Mouse (Mus musculus) spleen, adult 2 months (tissue): ENCODE results near the gene Rragd. TPM values are rescaled to one million over a fixed set of nuclear protein-coding genes. Genes with fewer than 3 reads are reported as not detected.

ENCODE experiments used
- DNase-seq, 2 experiments: peaks; one replicate each; pipeline versions ENCODE4 v3.0.0 to v3.0.0-alpha.2; 2012 to 2021; ENCODE audit warnings: low spot score in 2 of 2, low read depth in 1 of 2
- H3K27ac ChIP-seq: fragments of 200-500 bp; 2 replicates; pipeline ENCODE4 v1.5.1; 2012; ENCODE audit warnings: low read length, inconsistent platforms; ENCODE audit not compliant: insufficient read depth
- H3K27me3 ChIP-seq: fragments of 200-500 bp; 2 replicates; pipeline ENCODE4 v1.6.1; 2012; ENCODE audit warnings: mild to moderate bottlenecking, moderate library complexity, low read length, inconsistent platforms; ENCODE audit not compliant: control insufficient read depth, insufficient read depth
- H3K36me3 ChIP-seq: fragments of 200-500 bp; 2 replicates; pipeline ENCODE4 v1.6.1; 2012; ENCODE audit warnings: mild to moderate bottlenecking, low read length, inconsistent platforms; ENCODE audit not compliant: control insufficient read depth, insufficient read depth
- H3K4me1 ChIP-seq: fragments of 200-500 bp; 2 replicates; pipeline ENCODE4 v1.6.1; 2011; ENCODE audit warnings: inconsistent platforms; ENCODE audit not compliant: control insufficient read depth, insufficient read depth, insufficient read length
- H3K4me3 ChIP-seq: fragments of 200-500 bp; 2 replicates; pipeline ENCODE4 v1.5.1; 2011; ENCODE audit warnings: mild to moderate bottlenecking, inconsistent platforms; ENCODE audit not compliant: insufficient read depth, insufficient read length; ENCODE audit errors: extremely low read depth
- CTCF ChIP-seq: fragments of 200-500 bp; IDR thresholded peaks from 2 replicates; pipeline ENCODE4 v1.5.1; 2011; ENCODE audit warnings: mild to moderate bottlenecking, inconsistent platforms; ENCODE audit not compliant: insufficient read depth, insufficient read length, insufficient replicate concordance; ENCODE audit errors: extremely low read depth
- POLR2A ChIP-seq: fragments of 200-500 bp; IDR thresholded peaks from 2 replicates; pipeline ENCODE4 v1.6.1; 2011; ENCODE audit warnings: low read depth, low read length, inconsistent platforms
- WGBS: fragments of 180-500 bp; shearing (Covaris S2); methylation state at CpG from one replicate; pipeline ENCODE4 v1.1.7; 2018; 5-methylcytosine and 5-hydroxymethylcytosine counted together
- polyA plus RNA-seq: library from polyadenylated mRNA; depleted of rRNA; stranded (reverse); fragments of >200 nt; gene quantifications from 2 replicates; pipeline ENCODE4 v1.2.3, GENCODE M21; 2012

Gene Rragd
- polyA plus RNA-seq, 1 experiment = 1.3 TPM

DNA sequence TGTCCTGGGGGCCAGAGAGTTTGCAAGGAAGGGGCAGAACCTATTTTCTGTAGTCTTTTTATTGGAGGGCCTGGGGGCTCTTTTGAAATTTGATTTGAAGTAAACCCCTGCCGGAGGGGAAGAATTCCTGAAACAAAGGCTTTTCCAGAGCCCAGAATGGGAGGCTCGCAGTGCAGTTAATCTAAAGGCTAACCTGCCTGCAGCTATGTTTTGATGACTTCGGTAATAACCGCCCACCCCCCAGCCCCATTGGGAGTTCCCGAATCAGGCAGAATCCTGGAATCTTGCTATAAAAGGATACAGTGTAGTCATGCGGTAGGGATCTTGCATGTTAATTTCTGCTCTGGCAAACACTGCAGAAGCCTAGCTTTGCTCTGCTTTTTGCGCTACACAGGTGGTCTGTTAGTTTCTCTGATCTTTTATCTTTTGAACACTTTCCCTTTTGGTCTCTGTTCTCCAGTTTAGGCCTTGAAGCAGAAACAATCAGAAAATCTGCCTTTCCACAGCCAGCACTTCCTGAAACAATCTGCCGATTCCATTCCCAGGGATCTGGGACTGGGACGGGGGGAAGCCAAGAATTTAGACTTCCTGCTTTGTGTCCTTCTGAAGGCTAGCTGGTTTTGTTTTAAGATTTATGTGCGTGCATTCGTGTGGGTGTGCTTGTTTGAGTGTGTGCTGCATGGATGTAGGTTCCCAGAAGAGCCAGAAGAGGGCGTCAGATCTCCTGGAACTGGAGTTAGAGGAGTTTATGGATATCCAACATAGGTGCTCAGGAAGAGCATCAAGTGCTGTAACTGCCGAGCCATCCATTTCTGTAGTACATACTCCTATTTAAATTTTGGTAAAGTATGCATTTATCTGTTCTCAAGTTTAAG, 2.2 kb downstream of the Rragd start:
- DNase-seq = no peak
- Histone ChIP-seq H3K27me3 (peaks cover 7% of the 10 kb centered on the region; the same call in 1 of the 2 replicates), H3K27ac (no peak overlapping the region), H3K4me1 (peaks cover 11% of the 10 kb centered on the region), H3K36me3 (no peaks in the 10 kb centered on the region), H3K4me3 (no peak overlapping the region)
- TF ChIP-seq POLR2A = no peak
- WGBS = 57% methylated on average over 13 of the region's 13 CpGs

DNA sequence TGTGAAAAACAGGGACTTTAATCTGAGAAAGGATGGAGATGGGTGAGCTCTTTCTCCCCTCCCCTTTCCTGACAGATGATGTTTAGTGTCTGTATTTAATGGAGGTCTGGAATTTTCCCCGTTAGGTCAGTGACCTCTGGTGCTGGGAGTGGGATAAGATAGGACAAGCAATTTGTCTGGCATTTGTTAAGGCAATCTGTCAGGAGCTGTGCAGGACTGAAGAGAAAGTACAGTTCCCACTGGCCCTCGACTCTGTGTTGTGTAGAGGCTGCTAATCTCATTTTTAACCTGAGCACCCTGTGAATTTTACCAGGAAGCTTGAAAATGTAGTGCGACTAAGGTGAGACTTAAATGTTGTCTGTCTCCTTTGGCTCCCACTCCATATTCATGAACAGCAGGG, 2.8 kb downstream of the Rragd start:
- Histone ChIP-seq H3K27ac (no peak overlapping the region), H3K4me3 (no peak overlapping the region), H3K36me3 (no peaks in the 10 kb centered on the region), H3K4me1 (peaks cover 11% of the 10 kb centered on the region), H3K27me3 (peaks cover 7% of the 10 kb centered on the region; the same call in 1 of the 2 replicates)
- WGBS = 68% methylated on average over 3 of the region's 3 CpGs
- DNase-seq = no peak
- TF ChIP-seq CTCF (no peak), POLR2A (no peak)

DNA sequence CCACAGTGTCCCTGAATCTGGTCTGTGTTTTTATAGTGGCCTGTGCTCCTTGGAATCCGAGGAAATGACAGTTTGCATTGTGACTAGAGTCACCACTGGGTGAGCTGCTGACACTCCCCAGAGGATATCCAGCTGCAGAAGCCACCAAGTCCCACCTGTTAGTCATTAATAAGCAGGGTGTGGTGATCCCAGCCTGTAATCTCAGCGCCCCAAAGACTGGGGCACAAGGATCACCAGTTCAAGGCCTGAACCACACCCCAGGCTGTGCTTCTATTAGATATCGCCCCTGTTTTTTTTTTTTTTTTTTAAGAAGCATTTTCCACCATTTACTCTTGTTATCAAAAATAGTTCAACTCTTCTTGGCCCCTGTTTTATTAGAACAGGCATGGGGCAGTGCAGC, 4.2 kb downstream of the Rragd start:
- 51% methylated on average over 3 of the region's 3 CpGs for WGBS
- peaks cover 11% of the 10 kb centered on the region for H3K4me1 ChIP-seq
- peak overlapping the region; percentile 3; the same call in 1 of the 2 replicates for H3K27ac ChIP-seq
- peaks cover 7% of the 10 kb centered on the region; the same call in 1 of the 2 replicates for H3K27me3 ChIP-seq
- TF ChIP-seq POLR2A (no peak), CTCF (no peak)
- no peak overlapping the region for H3K4me3 ChIP-seq
- no peak for DNase-seq
- H3K36me3 ChIP-seq = no peaks in the 10 kb centered on the region

DNA sequence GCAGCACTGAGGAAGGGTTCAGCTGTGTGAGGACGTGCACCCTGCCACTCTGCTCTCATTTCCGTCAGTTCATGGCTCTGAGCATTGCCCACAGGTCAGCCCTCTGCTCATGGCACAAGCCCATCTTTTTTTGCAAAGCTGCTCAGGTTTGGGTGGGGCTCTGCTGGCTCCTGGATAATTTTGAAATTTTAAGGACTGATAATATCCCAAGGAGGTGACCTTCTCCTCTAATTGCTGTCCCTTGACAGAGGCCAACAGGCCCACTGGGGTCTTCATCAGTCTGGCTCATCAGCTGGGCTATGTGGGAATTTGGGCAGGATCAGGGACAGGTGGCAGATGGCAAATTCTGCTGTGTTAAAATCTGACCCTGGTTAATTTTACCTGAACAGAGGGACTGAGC, 6.5 kb downstream of the Rragd start:
- no peak overlapping the region for H3K4me3 ChIP-seq
- WGBS = 93% methylated on average over 2 of the region's 2 CpGs

DNA sequence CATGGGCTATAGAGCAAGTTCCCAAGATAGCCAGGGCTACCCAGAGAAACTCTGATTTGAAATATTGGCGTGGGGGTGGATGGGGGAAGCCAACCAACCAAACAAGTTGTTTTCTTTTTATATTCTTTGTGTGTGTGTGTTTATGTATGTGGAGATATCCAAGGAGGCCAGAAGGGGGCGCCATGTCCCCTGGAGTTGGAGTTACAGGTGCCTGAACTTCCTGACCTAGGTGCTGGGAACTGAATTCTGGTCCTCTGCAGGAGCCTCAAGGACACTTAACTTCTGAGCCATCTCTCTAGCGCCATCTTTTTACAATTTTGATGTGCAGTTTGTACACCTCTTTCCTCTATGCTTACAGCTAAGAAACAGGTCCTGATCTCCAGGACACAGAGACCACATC, 11.3 kb downstream of the Rragd start:
- Histone ChIP-seq H3K36me3 (no peaks in the 10 kb centered on the region), H3K27me3 (no peaks in the 10 kb centered on the region), H3K4me3 (no peak overlapping the region), H3K4me1 (no peaks in the 10 kb centered on the region), H3K27ac (no peak overlapping the region)
- DNase-seq = no peak
- no peak for TF ChIP-seq CTCF
- no peak for TF ChIP-seq POLR2A
- 76% methylated on average over 3 of the region's 3 CpGs for WGBS

More for the DNA sequence above, 6.5 kb downstream of the Rragd start:
- Histone ChIP-seq H3K4me1 (peaks cover 3% of the 10 kb centered on the region; the same call in 1 of the 2 replicates), H3K36me3 (no peaks in the 10 kb centered on the region), H3K27me3 (no peaks in the 10 kb centered on the region), H3K27ac (no peak overlapping the region)
- no peak for TF ChIP-seq CTCF
- TF ChIP-seq POLR2A = no peak
- DNase-seq = no peak

DNA sequence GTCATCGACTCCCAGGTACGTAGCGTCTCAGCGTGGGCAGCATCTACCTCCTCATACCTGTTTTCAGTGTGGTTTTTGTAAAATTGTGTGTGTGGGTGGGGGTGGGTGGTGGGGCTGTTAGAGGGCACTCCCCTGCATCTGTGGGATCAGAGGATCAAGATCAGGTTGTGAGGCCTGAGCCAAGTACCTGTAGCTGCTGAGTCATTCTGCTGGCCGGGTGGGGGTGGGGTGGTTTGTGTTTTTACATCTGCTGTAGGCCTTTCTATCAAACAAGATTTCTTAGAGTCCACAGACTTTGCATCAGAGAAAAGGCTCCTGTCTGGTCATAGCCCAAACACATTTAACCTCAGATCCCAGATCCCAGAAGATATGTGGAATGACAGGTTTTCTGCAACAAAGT, 13.2 kb downstream of the Rragd start:
- H3K27me3 ChIP-seq = no peaks in the 10 kb centered on the region
- no peak overlapping the region for H3K4me3 ChIP-seq
- DNase-seq = no peak
- 93% methylated on average over 5 of the region's 5 CpGs for WGBS
- no peaks in the 10 kb centered on the region for H3K4me1 ChIP-seq
- H3K36me3 ChIP-seq = no peaks in the 10 kb centered on the region
- no peak overlapping the region for H3K27ac ChIP-seq
- no peak for TF ChIP-seq CTCF
- TF ChIP-seq POLR2A = no peak

DNA sequence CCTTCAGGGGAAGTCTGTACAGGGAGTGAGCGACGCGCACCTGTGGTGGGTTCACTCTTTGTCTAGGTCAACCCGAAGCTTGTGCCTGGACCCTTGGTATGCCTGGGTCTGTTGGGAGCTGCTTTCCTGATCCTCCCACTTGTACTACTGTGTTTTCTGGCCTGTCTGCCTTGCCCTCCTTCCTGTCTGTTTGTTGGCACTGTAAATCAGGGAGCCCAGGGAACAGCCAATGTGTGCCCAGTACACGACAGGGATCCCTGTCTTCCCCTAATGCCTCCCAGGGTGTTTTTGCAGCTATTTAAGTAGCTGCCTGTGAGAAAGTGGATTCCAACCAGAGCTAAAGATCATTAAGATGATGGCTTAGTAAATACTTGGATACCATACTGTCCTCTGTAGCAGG, 14.7 kb downstream of the Rragd start:
- WGBS = 91% methylated on average over 5 of the region's 5 CpGs

More for the DNA sequence above, 14.7 kb downstream of the Rragd start:
- Histone ChIP-seq H3K4me3 (no peak overlapping the region), H3K27me3 (no peaks in the 10 kb centered on the region), H3K36me3 (no peaks in the 10 kb centered on the region), H3K27ac (no peak overlapping the region), H3K4me1 (no peaks in the 10 kb centered on the region)
- DNase-seq = no peak
- no peak for TF ChIP-seq CTCF
- no peak for TF ChIP-seq POLR2A
